Comparison of ENCODE assay signal across 8 mouse cellular contexts in genomic region chr13:98262636-98263457, GRCm38 (mm10). TPM values are rescaled to one million over a fixed set of nuclear protein-coding genes. Genes with fewer than 3 reads are reported as not detected.
DNase-seq lines count a peak whose midpoint lies in the region; ATAC-seq and TF ChIP-seq lines count a peak whose summit lies in the region.

Gene Utp15, minus strand, starts transcription at chr13:98263041.
Gene Ankra2, plus strand, starts transcription at chr13:98263074.

- no peaks in the 10 kb centered on the region for H3K9me3 ChIP-seq in hindbrain, postnatal 0 days (ENCODE audit: low read length)

- peak within 1 kb of the TSS; percentile 96 for H3K27ac ChIP-seq in gastrocnemius, adult 2 months
- H3K27ac ChIP-seq in hindbrain, postnatal 0 days, result peak within 1 kb of the TSS; percentile 94
- H3K27ac ChIP-seq in left cerebral cortex, adult 2 months, result peak within 1 kb of the TSS; percentile 90

- WGBS in hindbrain, postnatal 0 days, result under 1% methylated on average over 67 of the region's 71 CpGs

- H3K4me1 ChIP-seq in hindbrain, postnatal 0 days (ENCODE audit: insufficient read depth, low read length), result peaks cover 16% of the 10 kb centered on the region; the same call in 1 of the 2 replicates

- no peaks in the 10 kb centered on the region for H3K27me3 ChIP-seq in hindbrain, postnatal 0 days (ENCODE audit: insufficient read depth, low read length)

- intact Hi-C loops in gastrocnemius, adult 2 months (cut with DNase I), result loop anchor here (2.0 kb wide), 1 partner anchor 54 kb away; the partner anchor contains the start of gene Btf3
- intact Hi-C loops in left cerebral cortex, adult 2 months (cut with DNase I), result loop anchor here (1.0 to 5.0 kb wide), 2 partner anchors 53 to 1126 kb away; partner anchors contain the start of genes Gfm2 and Nsa2

- peak; percentile 99 for DNase-seq in ZHBTc4 (ENCODE audit: low read depth, low spot score)
- DNase-seq in gastrocnemius, adult 2 months, result peak; percentile 99
- peak; percentile 100 for DNase-seq in hindbrain, postnatal 0 days (ENCODE audit: low spot score)
- DNase-seq in left cerebral cortex, adult 2 months (ENCODE audit: extremely low spot score in 1 of 2, low spot score in 2 of 2), result peak; percentile 98 to 99
- DNase-seq in right cerebral cortex, adult 2 months (ENCODE audit: low spot score in 2 of 2), result peak; percentile 98 to 99
- DNase-seq in urinary bladder, postnatal 14 days (ENCODE audit: low spot score), result peak; percentile 98

- TF ChIP-seq CTCF in gastrocnemius, adult 2 months (IDR thresholded peaks at IDR 0.05), result no peak
- 0 out of 2 replicates have a peak, but pooled peaks have one; percentile 1 for TF ChIP-seq CTCF in hindbrain, postnatal 0 days (IDR thresholded peaks at IDR 0.05; ENCODE audit: low read depth)
- no peak for TF ChIP-seq CTCF in left cerebral cortex, adult 2 months (IDR thresholded peaks at IDR 0.05)

- peak within 1 kb of the TSS; percentile 94 for H3K4me2 ChIP-seq in hindbrain, postnatal 0 days (ENCODE audit: low read depth, low read length)

- ATAC-seq in common myeloid progenitor, adult 5-6 weeks (replicated peaks; ENCODE audit: low read depth, poor library complexity, severe bottlenecking), result peak; percentile 95
- peak; percentile 99 for ATAC-seq in hindbrain, postnatal 0 days
- ATAC-seq in megakaryocyte, adult 5-6 weeks (ENCODE audit: poor library complexity, severe bottlenecking), result peak; percentile 96

- H3K9ac ChIP-seq in hindbrain, postnatal 0 days (replicated peaks; ENCODE audit: low read length), result peak within 1 kb of the TSS; percentile 94

- peak within 1 kb of the TSS; percentile 97 for H3K4me3 ChIP-seq in gastrocnemius, adult 2 months
- H3K4me3 ChIP-seq in hindbrain, postnatal 0 days (ENCODE audit: low read length), result peak within 1 kb of the TSS; percentile 98
- H3K4me3 ChIP-seq in left cerebral cortex, adult 2 months, result peak within 1 kb of the TSS; percentile 91

- H3K36me3 ChIP-seq in hindbrain, postnatal 0 days (ENCODE audit: insufficient read depth, low read length), result peaks cover 4% of the 10 kb centered on the region; the same call in 1 of the 2 replicates

RNA-seq across cellular contexts. Expression of gene Utp15, which starts in this region (rescaled TPM):
- total RNA-seq in common myeloid progenitor, adult 5-6 weeks (2017), result 47.2 and 52.2 TPM in 2 replicates
- 1 to 10 TPM; 4.0 to 5.4 TPM for total RNA-seq in gastrocnemius, adult 2 months (2021)
- total RNA-seq in hindbrain, postnatal 0 days (2014; rRNA removed), result 18.0 and 22.6 TPM in 2 replicates
- polyA plus RNA-seq in hindbrain, postnatal 0 days (2015; fragmentation: Nextera tagmentation; extraction: Ambion mirVana), result 22.6 and 23.1 TPM in 2 replicates
- 10 to 100 TPM; 22.2 to 23.0 TPM for total RNA-seq in left cerebral cortex, adult 2 months (2021)
- 10.9 and 12.1 TPM in 2 replicates for total RNA-seq in megakaryocyte, adult 5-6 weeks (2015)
- total RNA-seq in megakaryocyte, adult 5-6 weeks (2017), result 18.8 and 20.5 TPM in 2 replicates

RNA-seq across cellular contexts. Expression of gene Ankra2, which starts in this region (rescaled TPM):
- total RNA-seq in common myeloid progenitor, adult 5-6 weeks (2017), result 13.4 and 32.3 TPM in 2 replicates
- total RNA-seq in gastrocnemius, adult 2 months (2021), result 10 to 100 TPM; 14.1 to 17.0 TPM
- total RNA-seq in hindbrain, postnatal 0 days (2014; rRNA removed), result 65.6 and 66.8 TPM in 2 replicates
- 79.7 and 80.3 TPM in 2 replicates for polyA plus RNA-seq in hindbrain, postnatal 0 days (2015; fragmentation: Nextera tagmentation; extraction: Ambion mirVana)
- 10 to 100 TPM; 47.1 TPM for total RNA-seq in left cerebral cortex, adult 2 months (2021)
- 20.8 and 25.2 TPM in 2 replicates for total RNA-seq in megakaryocyte, adult 5-6 weeks (2015)
- 20.7 and 20.9 TPM in 2 replicates for total RNA-seq in megakaryocyte, adult 5-6 weeks (2017)

Comparison
In these comparisons a context has a peak if more than half of its experiments do, and no peak if none do; other contexts are left out.
1. Peak in every context shown above with its lines: DNase-seq, ATAC-seq, H3K4me3 ChIP-seq and H3K27ac ChIP-seq.